18 mouse cellular contexts compared by ENCODE assay signal in genomic region chr2:167266231-167266630, GRCm38 (mm10). TPM values are rescaled to one million over a fixed set of nuclear protein-coding genes. Genes with fewer than 3 reads are reported as not detected.
DNase-seq lines count a peak whose midpoint lies in the region.
"Had no signal": no experiment of that assay in that cellular context is flagged by ENCODE, and none has a peak within 500 bp of the region (broad histone marks: within the 10 kb centered on the region; RNA-seq: fewer than 3 reads in every experiment).

No protein-coding gene starts in this region.

- 90% methylated on average over 10 of the region's 10 CpGs for WGBS in hindbrain, embryonic 10.5 days

- H3K9me3 ChIP-seq in hindbrain, embryonic 10.5 days: no peaks in the 10 kb centered on the region
- H3K9me3 ChIP-seq: embryonic facial prominence, embryonic 15.5 days; hindbrain, embryonic 12.5 days; midbrain, embryonic 12.5 days had no signal

- H3K4me3 ChIP-seq in hindbrain, embryonic 10.5 days: no peak overlapping the region
- H3K4me3 ChIP-seq: embryonic facial prominence, embryonic 15.5 days; hindbrain, embryonic 12.5 days; midbrain, embryonic 12.5 days had no signal

- H3K4me1 ChIP-seq in hindbrain, embryonic 10.5 days (replicated peaks): peaks cover 11% of the 10 kb centered on the region
- H3K4me1 ChIP-seq: hindbrain, embryonic 12.5 days had no signal

- no peaks in the 10 kb centered on the region for H3K27me3 ChIP-seq in hindbrain, embryonic 10.5 days (ENCODE audit: insufficient read depth, poor library complexity, severe bottlenecking)
- H3K27me3 ChIP-seq: embryonic facial prominence, embryonic 15.5 days; midbrain, embryonic 12.5 days had no signal

- H3K27ac ChIP-seq in hindbrain, embryonic 10.5 days: no peak overlapping the region
- H3K27ac ChIP-seq: embryonic facial prominence, embryonic 15.5 days; hindbrain, embryonic 12.5 days; midbrain, embryonic 12.5 days had no signal

- no peaks in the 10 kb centered on the region for H3K36me3 ChIP-seq in hindbrain, embryonic 10.5 days
- H3K36me3 ChIP-seq: embryonic facial prominence, embryonic 15.5 days; G1E; hindbrain, embryonic 12.5 days; midbrain, embryonic 12.5 days had no signal

- peak; percentile 4 to 23 for DNase-seq in adrenal gland, adult (ENCODE audit: inconsistent age in 2 of 2, low spot score in 1 of 2)
- DNase-seq in adrenal gland, postnatal 36 days: no peak
- DNase-seq in heart, adult 18-20 months: peak; percentile 0 to 1
- DNase-seq in heart, adult 8-10 months (ENCODE audit: low spot score): no peak
- peak; percentile 0 for DNase-seq in thymus, postnatal 4 days
- no peak for DNase-seq in thymus, postnatal 36 days
- DNase-seq in hindbrain, embryonic 10.5 days (ENCODE audit: low spot score): no peak
- no peak for DNase-seq in adipocyte (ENCODE audit: low spot score)
- DNase-seq: cerebellum, adult 18-20 months; cerebellum, postnatal 25 days; thymus, postnatal 25 days had no signal

RNA-seq across cellular contexts. Expression of gene Ptgis, which starts 25.8 kb away (rescaled TPM):
- total RNA-seq in adrenal gland, postnatal 36 days (2021): 10 to 100 TPM; 24.7 to 31.7 TPM
- total RNA-seq in heart, adult 18-20 months (2021): 10 to 100 TPM; 11.2 to 13.0 TPM
- total RNA-seq in heart, adult 8-10 months (2022): 10 to 100 TPM; 14.5 to 23.5 (median 16.9) TPM
- polyA plus RNA-seq in hindbrain, embryonic 10.5 days (2016; fragmentation: Nextera tagmentation; extraction: Ambion mirVana): 10.8 and 10.9 TPM in 2 replicates
- total RNA-seq: G1E; megakaryocyte progenitor cell, adult 5-6 weeks; monocyte, adult 5-6 weeks had no signal
- polyA plus RNA-seq: G1E; inflammation-experienced regulatory T-cells, adult 6 months had no signal

Comparison
In these comparisons a context has a peak if more than half of its experiments do, and no peak if none do; other contexts are left out.
1. DNase-seq: peak in adrenal gland, adult (2 of 2), heart, adult 18-20 months (2 of 2) and thymus, postnatal 4 days (single experiment); none in adrenal gland, postnatal 36 days (0 of 2), heart, adult 8-10 months (single experiment), thymus, postnatal 36 days (0 of 2), hindbrain, embryonic 10.5 days (single experiment) and adipocyte (single experiment).